Mouse (Mus musculus): Measurements from ENCODE around the gene Emc7. TPM values are rescaled to one million over a fixed set of nuclear protein-coding genes. Genes with fewer than 3 reads are reported as not detected.
"Not testable (repeated sequence)": the region's sequence is repeated elsewhere in the genome, so short reads cannot be mapped to it uniquely, and the experiment has no call there.

Gene Emc7
- polyA plus RNA-seq, 1 experiment from 2014 or later, result 25.8 TPM

GRCm38 (mm10) chr2:112445511-112445910, 9.3 kb upstream of the Emc7 start:
- POLR2A ChIA-PET, result no interaction called here
- no peak for TF ChIP-seq CTCF (IDR thresholded peaks at IDR 0.05)
- DNase-seq (ENCODE audit: low read depth, low spot score), result peak; percentile 47
- in situ Hi-C loops (cut with MboI; ENCODE audit: low pct_unique_long_range_greater_than_20kb), result loop anchor here (10.0 kb wide), 1 partner anchor 51 kb away; no protein-coding TSS in a partner anchor
- ATAC-seq, result peak; percentile 19
- CTCF ChIA-PET, result no interaction called here
- no peaks in the 10 kb centered on the region for H3K27me3 ChIP-seq

GRCm38 (mm10) chr2:112448046-112448445, 6.8 kb upstream of the Emc7 start:
- ATAC-seq; DNase-seq (ENCODE audit: low read depth, low spot score); H3K27me3 ChIP-seq: not testable (repeated sequence)
- ChIA-PET POLR2A (interaction anchor here (0.6 kb wide), 2 partner anchors 14 to 64 kb away, joined by 3 read pairs; no protein-coding TSS in a partner anchor), CTCF (interaction anchor here (1.0 to 5.0 kb wide), 3 partner anchors 12 to 69 kb away, joined by 3 to 49 read pairs (median 4); partner anchors contain the start of gene Katnbl1)
- in situ Hi-C loops (cut with MboI; ENCODE audit: low pct_unique_long_range_greater_than_20kb), result loop anchor here (10.0 kb wide), 1 partner anchor 53 kb away; no protein-coding TSS in a partner anchor

- POLR2A ChIA-PET, result interaction anchor here (0.6 kb wide), 1 partner anchor 15 kb away, joined by 3 read pairs; no protein-coding TSS in a partner anchor
- ATAC-seq (no peak), DNase-seq (ENCODE audit: low read depth, low spot score) (no peak)
- CTCF ChIA-PET, result interaction anchor here (0.8 to 5.0 kb wide), 7 partner anchors 10 to 79 kb away, joined by 3 to 49 read pairs (median 4); partner anchors contain the start of gene Katnbl1
- TF ChIP-seq CTCF (IDR thresholded peaks at IDR 0.05), result no peak
- in situ Hi-C loops (cut with MboI; ENCODE audit: low pct_unique_long_range_greater_than_20kb), result loop anchor here (10.0 kb wide), 1 partner anchor 54 kb away; no protein-coding TSS in a partner anchor
- H3K27me3 ChIP-seq, result no peaks in the 10 kb centered on the region
These were observed 6.2 kb upstream of the Emc7 start for GRCm38 (mm10) chr2:112448510-112449059.

- in situ Hi-C loops (cut with MboI; ENCODE audit: low pct_unique_long_range_greater_than_20kb), result loop anchor here (5.0 to 10.0 kb wide), 2 partner anchors 55 to 77 kb away; no protein-coding TSS in a partner anchor
- POLR2A ChIA-PET, result interaction anchor here (0.5 to 0.9 kb wide), 2 partner anchors 41 to 70 kb away, joined by 3 to 4 read pairs; no protein-coding TSS in a partner anchor
- ATAC-seq (no peak), DNase-seq (ENCODE audit: low read depth, low spot score) (no peak)
- H3K27me3 ChIP-seq, result no peaks in the 10 kb centered on the region
- CTCF ChIA-PET, result interaction anchor here (1.1 to 5.0 kb wide), 5 partner anchors 9 to 85 kb away, joined by 3 to 49 read pairs (median 5); partner anchors contain the start of gene Katnbl1
- peak; percentile 83 for TF ChIP-seq CTCF (IDR thresholded peaks at IDR 0.05)
These were observed 5.0 kb upstream of the Emc7 start for GRCm38 (mm10) chr2:112449597-112450296.

GRCm38 (mm10) chr2:112452513-112452912, 2.3 kb upstream of the Emc7 start:
- DNase-seq (ENCODE audit: low read depth, low spot score); ATAC-seq; H3K27me3 ChIP-seq: not testable (repeated sequence)
- in situ Hi-C loops (cut with MboI; ENCODE audit: low pct_unique_long_range_greater_than_20kb), result loop anchor here (5.0 kb wide), 1 partner anchor 80 kb away; no protein-coding TSS in a partner anchor
- ChIA-PET CTCF (interaction anchor here (2.3 kb wide), 1 partner anchor 73 kb away, joined by 6 read pairs; the partner anchor contains the start of gene Katnbl1), POLR2A (interaction anchor here (1.0 kb wide), 1 partner anchor 52 kb away, joined by 3 read pairs; no protein-coding TSS in a partner anchor)

GRCm38 (mm10) chr2:112454125-112454861, 504 bp upstream of the Emc7 start:
- ATAC-seq, result peak; percentile 51
- no peak for DNase-seq (ENCODE audit: low read depth, low spot score)
- CTCF ChIA-PET, result interaction anchor here (1.0 to 2.1 kb wide), 4 partner anchors 9 to 75 kb away, joined by 3 to 10 read pairs (median 3); partner anchors contain the start of gene Katnbl1
- in situ Hi-C loops (cut with MboI; ENCODE audit: low pct_unique_long_range_greater_than_20kb), result loop anchor here (5.0 kb wide), 1 partner anchor 82 kb away; no protein-coding TSS in a partner anchor
- H3K27me3 ChIP-seq, result no peaks in the 10 kb centered on the region
- TF ChIP-seq CTCF (IDR thresholded peaks at IDR 0.05), result no peak
- POLR2A ChIA-PET, result interaction anchor here (0.6 to 1.1 kb wide), 2 partner anchors 24 to 27 kb away, joined by 3 read pairs; partner anchors contain the start of gene Chrm5

GRCm38 (mm10) chr2:112460557-112460956, 5.8 kb downstream of the Emc7 start:
- TF ChIP-seq CTCF (IDR thresholded peaks at IDR 0.05), result no peak
- CTCF ChIA-PET, result interaction anchor here (1.4 kb wide), 1 partner anchor 81 kb away, joined by 3 read pairs; the partner anchor contains the start of gene Katnbl1
- DNase-seq (ENCODE audit: low read depth, low spot score), result no peak
- no peaks in the 10 kb centered on the region for H3K27me3 ChIP-seq
- ATAC-seq, result no peak
- POLR2A ChIA-PET, result no interaction called here
- in situ Hi-C loops (cut with MboI; ENCODE audit: low pct_unique_long_range_greater_than_20kb), result no loop called here

GRCm38 (mm10) chr2:112469542-112469941, 14.7 kb downstream of the Emc7 start:
- no peak for TF ChIP-seq CTCF (IDR thresholded peaks at IDR 0.05)
- in situ Hi-C loops (cut with MboI; ENCODE audit: low pct_unique_long_range_greater_than_20kb), result no loop called here
- no peaks in the 10 kb centered on the region for H3K27me3 ChIP-seq
- no peak for ATAC-seq
- ChIA-PET POLR2A (no interaction called here), CTCF (interaction anchor here (0.9 to 1.0 kb wide), 2 partner anchors 24 to 92 kb away, joined by 3 read pairs; no protein-coding TSS in a partner anchor)
- no peak for DNase-seq (ENCODE audit: low read depth, low spot score)

- ChIA-PET CTCF (interaction anchor here (1.1 kb wide), 1 partner anchor 66 kb away, joined by 3 read pairs; no protein-coding TSS in a partner anchor), POLR2A (no interaction called here)
- DNase-seq (ENCODE audit: low read depth, low spot score) (no peak), ATAC-seq (no peak)
- no peak for TF ChIP-seq CTCF (IDR thresholded peaks at IDR 0.05)
- in situ Hi-C loops (cut with MboI; ENCODE audit: low pct_unique_long_range_greater_than_20kb), result no loop called here
- H3K27me3 ChIP-seq, result no peaks in the 10 kb centered on the region
These were observed 16.2 kb downstream of the Emc7 start for GRCm38 (mm10) chr2:112470961-112471381.

- TF ChIP-seq CTCF (IDR thresholded peaks at IDR 0.05), result no peak
- no peak for ATAC-seq
- POLR2A ChIA-PET, result no interaction called here
- DNase-seq (ENCODE audit: low read depth, low spot score), result no peak
- CTCF ChIA-PET, result no interaction called here
- in situ Hi-C loops (cut with MboI; ENCODE audit: low pct_unique_long_range_greater_than_20kb), result no loop called here
- no peaks in the 10 kb centered on the region for H3K27me3 ChIP-seq
These were observed 17.3 kb downstream of the Emc7 start for GRCm38 (mm10) chr2:112472076-112472475.
